Mouse (Mus musculus) spleen, postnatal 36 days (tissue): ENCODE data around the gene Ube3b.
A peak's percentile ranks its signal among the peaks of the same experiment; 100 is the strongest.

Source experiments
- DNase-seq, 2 experiments: peaks; one replicate each; pipeline ENCODE4 v3.0.0; 2022; ENCODE audit warnings: low spot score in 2 of 2, mixed read lengths in 1 of 2

The Ube3b gene

GRCm38 (mm10) chr5:114380209-114381012 lies at the start of gene Ube3b, which contains the start of gene Kctd10:
Gene Ube3b (plus strand): TSS chr5:114380607.
Gene Kctd10 (minus strand): TSS chr5:114380508.
- DNase-seq = peak; percentile 78 to 84

- no peak for DNase-seq
These were observed 37.4 kb upstream of the Ube3b start for GRCm38 (mm10) chr5:114342996-114343395.

DNA sequence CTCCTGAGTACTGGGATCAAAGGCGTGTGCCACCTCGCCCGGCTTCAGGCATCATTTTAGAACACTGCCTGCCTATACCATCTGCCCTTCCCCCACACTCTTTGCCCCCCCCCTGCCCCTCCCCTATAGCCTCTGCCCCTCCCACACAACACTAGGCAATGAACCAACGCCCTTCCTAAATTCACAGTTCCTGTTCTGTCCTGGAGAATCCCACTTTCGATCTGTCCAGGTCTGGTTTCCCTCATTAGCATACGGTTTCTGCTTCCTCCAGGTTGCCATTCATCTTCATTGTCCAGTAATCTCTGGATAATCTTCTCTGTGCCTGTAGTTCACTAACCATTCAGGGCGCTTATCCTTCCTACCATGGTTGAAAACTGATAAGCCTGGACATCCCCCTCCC lies 36.8 kb upstream of the Ube3b start:
- no peak for DNase-seq

DNA sequence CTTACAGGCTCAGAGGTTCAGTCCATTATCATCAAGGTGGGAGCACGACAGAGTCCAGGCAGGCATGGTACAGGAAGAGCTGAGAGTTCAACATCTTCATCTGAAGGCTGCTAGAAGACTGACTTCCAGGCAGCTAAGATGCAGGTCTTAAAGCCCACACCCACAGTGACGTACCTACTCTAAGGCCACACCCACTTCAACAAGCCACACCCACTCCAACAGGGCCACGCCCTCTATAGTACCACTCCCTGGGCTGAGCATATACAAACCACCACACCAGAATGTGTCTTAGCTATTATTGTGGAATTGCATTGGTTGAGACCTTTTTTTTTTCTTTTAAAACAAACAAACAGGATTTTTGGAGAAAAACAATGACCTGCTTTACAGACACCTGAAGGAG lies 34.9 kb upstream of the Ube3b start:
- DNase-seq = no peak

- DNase-seq = no peak
These were observed 33.4 kb upstream of the Ube3b start for GRCm38 (mm10) chr5:114347005-114347404.

DNA sequence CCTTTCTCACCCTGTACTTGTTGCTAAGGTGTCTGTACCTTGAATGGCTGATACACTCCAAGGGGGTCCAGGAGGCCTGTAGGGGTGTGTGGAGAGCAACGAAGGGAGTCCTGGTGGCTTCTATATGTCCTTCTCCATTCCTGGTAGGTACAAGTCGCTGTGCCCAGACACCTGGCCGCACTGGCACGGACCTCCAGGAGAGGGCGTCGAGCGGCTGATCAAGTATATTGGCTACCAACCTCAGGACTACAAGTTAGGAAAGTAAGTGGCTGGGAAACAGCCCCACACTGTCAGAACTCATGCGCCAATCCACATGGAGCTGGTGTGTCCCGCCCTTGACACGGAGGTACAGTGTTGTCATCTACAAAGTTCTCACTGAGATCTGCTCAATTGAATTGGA lies 28.9 kb upstream of the Ube3b start:
- DNase-seq = no peak

- DNase-seq = peak; percentile 62 to 64
These were observed 24.0 kb upstream of the Ube3b start for GRCm38 (mm10) chr5:114356250-114356935.

DNA sequence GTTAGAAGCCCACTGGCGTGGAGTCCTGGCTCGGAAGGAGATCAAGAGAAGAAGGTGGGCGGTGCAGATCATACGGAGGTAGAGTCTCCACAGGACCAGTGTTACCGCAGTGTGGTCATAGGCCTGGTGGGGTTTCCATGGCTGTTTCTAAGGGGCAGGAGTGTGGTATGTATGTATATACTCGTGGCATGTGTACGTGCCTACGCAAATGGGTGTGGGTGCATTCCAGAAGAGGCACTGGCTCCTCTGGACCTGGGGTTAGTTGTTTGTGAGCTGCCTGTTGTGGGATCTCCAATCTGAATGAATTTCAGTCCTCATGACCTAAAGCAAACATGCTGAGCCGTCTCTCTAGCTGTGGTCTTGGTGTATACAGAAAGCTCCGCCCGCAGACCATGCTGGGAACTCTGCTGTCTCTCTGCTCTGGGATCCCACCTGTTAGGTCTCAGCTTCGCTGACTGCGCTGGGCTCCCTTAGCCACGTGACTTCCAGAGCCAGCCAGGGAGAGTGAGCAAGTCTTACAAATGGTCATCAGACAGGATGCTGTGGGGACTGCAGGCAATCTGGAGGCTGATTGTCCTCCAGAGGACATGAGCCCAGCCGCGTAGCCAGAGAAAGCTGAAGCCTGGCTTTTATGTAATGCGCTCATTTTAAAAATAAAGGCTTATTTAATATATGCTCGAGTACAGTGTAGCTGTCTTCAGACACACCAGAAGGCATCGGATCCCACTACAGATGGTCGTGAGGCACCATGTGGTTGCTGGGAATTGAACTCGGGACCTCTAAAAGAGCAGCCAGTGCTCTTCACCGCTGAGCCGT lies 23.3 kb upstream of the Ube3b start:
- DNase-seq = no peak

DNA sequence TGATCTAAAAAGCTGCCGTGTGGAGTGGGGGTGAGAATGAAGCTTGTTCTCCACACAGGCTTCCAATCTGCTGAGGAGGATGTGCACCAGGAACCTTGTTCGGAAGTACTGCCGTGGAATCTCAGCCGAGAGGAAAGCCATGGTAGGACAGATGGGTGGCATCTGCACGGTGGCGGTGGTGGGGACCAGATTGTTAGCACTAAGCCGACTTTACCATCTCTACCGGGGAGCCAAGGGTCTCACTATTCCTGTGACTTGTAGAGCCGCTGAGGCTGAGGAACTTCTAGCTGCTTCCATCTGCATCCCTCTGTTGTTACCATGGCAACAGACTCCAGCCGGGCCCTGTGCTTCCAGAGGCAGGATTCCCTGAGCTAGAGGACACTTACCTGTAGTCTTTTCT lies 21.6 kb upstream of the Ube3b start:
- no peak for DNase-seq

DNA sequence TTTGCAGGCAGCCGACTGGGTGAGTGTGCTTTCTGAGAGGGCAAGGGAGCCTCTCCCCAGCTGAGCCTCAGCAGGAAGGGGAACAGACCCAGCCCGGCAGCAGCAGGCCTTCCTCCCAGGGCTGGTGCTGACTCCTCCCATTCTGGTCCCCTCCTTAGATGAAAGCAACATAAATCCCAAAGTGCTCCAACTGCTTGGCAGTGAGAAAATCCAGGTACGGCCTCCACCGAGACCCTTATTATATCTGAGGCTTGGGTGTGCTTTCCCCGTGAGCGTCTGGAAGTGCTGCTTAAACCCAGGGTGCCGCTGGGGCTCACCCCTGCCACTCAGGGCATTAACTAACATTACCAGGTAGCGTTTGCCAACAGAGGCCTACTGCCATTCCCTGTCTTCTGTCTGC lies 20.8 kb upstream of the Ube3b start:
- DNase-seq = no peak

DNA sequence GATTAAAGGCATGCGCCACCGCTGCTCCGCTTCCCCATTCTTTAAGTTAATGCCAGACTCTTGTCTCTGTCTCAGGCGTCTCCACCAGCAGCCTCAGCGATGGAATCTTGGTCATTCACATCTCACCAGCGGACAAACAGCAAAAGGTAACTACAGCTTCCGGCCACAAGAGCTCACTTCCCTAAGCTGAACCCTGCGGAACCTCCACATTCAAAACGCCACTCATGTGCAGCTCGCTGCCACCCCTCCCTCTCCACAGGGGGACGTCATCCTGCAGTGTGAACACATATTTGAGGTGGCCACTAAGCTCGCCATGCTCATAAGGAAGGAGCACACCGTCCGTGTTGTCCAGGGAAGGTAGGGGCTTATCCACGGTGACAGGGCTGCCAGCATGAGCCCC lies 19.4 kb upstream of the Ube3b start:
- no peak for DNase-seq

GRCm38 (mm10) chr5:114365043-114365752 lies 15.2 kb upstream of the Ube3b start:
- DNase-seq = no peak

DNA sequence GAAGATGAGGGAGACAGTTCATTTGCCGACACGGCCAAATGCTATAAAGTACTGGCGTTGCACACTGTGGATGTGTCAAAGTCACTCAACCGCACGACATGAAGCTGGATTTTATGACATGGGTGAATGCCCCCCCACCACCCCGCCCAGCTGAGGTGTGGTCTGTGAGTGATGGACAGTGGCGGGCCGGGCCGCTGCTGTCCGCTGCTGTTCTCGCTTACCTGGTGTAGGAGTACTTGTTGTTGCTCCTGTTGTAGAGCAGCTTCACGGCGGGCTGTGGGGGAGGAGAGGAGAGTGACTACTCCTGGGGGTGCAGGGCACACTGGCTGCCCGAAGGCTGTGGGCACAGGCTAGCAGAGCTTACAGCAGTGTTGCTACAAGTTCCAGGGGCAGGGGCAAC lies 12.3 kb upstream of the Ube3b start:
- no peak for DNase-seq

- no peak for DNase-seq
These were observed 11.5 kb upstream of the Ube3b start for GRCm38 (mm10) chr5:114368803-114369496.

- no peak for DNase-seq
These were observed 10.5 kb upstream of the Ube3b start for GRCm38 (mm10) chr5:114369921-114370320.

- DNase-seq = no peak
These were observed 10.0 kb upstream of the Ube3b start for GRCm38 (mm10) chr5:114370371-114370776.

DNA sequence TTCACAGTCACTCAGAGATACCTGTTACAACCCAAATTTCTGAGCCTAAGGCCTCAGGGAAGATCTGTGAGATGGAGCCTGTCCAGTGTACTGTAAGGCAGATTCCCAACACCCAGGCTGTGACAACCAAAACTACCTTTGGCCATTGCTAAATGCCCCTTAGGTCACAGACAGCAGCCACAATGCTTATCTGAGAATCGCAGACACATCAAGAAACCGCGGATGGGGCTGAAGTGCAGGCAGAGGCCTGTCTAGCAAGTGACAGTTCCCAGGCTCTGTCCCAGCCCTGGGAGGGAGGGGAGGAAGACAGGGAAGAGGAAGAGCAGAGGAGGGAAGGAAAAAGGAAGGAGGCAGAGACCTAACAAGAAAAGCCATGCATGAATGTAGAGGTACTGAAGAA lies 9.1 kb upstream of the Ube3b start:
- peak in 1 of 2 experiments; percentile 40 for DNase-seq

- no peak for DNase-seq
These were observed 8.5 kb upstream of the Ube3b start for GRCm38 (mm10) chr5:114371731-114372473.

GRCm38 (mm10) chr5:114372565-114372964 lies 7.8 kb upstream of the Ube3b start:
- no peak for DNase-seq

- DNase-seq = no peak
These were observed 7.2 kb upstream of the Ube3b start for GRCm38 (mm10) chr5:114373174-114373573.
